Mouse (Mus musculus) adrenal gland, adult 10 weeks (tissue): ENCODE measurements around the gene Tmem150a. TPM values are rescaled to one million over a fixed set of nuclear protein-coding genes. Genes with fewer than 3 reads are reported as not detected.

ENCODE experiments used
- polyA plus RNA-seq: library from polyadenylated mRNA; stranded (reverse); fragments of 350-450 nt; fragmentation: Illumina TruSeq; extraction: RNeasy Lipid Tissue Mini Kit (QIAGEN cat#74804); gene quantifications from one replicate; pipeline ENCODE4 v1.2.3, GENCODE M21; 2014; ENCODE audit warnings: low read depth, low replicate concordance

Tmem150a gene
- 1.2 TPM for polyA plus RNA-seq

DNA sequence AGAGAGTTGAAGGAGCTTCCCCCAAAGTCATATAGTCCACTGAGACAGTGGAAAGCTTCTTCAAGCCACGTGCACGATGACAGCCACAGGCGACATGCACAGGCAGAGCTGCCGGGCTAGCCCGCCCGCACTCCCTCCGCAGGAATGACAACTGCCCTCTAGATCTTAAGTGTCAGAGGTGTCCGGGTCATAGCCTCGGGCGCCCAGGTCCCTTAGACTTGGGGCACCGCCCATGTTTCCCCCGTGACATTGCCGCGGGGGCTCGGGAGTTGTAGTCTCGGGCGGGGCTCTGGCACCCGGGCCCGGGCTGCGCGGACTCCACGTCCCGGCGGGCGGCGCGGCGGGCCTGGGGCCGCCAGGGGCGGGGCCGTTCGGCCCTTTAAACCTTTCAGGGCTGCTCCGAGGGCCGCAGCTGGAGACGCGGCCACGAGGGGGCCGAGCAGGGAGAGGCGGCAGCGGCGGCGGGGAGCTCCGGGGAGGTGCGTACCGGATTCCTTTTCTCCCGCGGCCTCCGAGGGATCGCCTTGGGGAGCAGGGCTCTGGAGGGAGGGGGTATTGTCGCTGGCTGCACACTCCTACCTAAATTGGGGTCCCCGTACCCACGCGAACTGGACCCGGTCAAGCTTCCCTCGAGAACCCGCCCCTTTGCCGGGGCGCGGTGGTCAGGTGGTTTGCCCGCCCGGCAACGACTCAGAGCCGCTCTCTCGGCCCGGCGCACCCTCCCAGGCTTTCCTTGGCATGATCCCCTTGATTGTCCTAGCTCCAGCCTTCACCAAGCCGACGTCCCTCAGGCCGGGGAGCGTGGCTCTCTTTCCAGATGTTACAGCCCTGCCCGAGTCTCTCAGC lies at the start of gene Tmem150a:
TSS of gene Tmem150a (plus strand) at position 382 of the 846 bp plus-strand sequence.

DNA sequence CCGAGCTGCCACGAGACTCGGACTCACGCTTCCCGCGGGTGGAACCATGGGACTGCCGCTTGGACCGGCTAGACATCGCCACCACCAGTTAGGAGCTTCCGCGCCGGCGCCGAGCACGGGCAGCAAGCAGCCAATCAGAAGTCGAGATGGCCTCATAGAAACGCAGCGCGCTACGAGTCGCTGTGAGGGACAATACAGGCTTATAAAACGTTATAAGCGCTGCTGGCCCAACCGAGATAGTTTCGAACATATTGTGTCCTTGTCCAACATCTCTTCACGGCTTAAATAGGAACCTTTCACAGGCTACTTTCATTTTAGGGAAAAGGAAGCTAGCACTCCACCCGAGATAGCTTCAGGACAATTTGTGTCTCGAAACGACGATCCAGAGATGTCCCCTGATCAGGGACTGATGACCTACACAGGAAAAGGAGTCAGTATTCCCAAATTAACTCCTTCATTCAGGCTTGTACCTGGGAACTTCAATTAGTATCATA lies 10.1 kb upstream of the Tmem150a start, which contains the start of gene Usp39:
TSS of gene Usp39 (minus strand) at position 111 of the 494 bp plus-strand sequence.

DNA sequence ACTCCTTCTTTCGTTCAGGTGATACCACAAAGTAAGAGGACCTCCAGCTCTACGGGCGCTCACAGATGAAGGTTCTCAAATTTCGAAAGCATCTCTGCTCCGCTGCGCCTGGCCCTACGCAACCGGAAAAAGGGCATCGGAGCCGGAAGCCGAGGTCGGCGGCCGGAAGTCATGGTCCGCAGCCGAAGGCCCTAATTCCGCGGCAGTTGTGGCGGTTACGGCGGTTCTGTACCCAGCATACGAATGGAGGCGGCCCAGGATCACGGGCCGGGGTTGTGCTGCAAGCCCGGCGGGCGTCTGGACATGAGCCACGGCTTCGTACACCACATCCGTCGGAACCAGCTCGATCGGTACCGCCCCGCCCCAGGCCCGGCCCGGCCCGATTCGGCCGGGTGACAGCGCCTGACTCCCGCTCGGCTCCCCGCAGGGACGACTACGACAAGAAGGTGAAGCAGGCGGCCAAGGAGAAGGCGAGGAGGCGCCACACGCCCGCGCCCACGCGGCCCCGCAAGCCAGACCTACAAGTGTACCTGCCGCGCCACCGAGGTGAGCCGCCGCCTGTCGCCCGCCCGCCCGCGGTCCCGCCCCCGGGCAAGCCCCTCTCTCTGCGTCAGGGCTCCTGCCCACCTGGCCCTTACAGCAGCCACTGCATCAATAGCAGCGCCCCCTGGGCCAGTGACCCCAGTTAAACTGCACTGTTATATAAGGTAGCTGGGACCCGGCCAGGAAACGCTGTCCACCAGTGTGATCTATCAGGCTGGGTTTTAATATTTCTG lies 7.9 kb upstream of the Tmem150a start, which contains the start of gene 0610030E20Rik:
TSS of gene 0610030E20Rik (plus strand) at position 152 of the 776 bp plus-strand sequence.

DNA sequence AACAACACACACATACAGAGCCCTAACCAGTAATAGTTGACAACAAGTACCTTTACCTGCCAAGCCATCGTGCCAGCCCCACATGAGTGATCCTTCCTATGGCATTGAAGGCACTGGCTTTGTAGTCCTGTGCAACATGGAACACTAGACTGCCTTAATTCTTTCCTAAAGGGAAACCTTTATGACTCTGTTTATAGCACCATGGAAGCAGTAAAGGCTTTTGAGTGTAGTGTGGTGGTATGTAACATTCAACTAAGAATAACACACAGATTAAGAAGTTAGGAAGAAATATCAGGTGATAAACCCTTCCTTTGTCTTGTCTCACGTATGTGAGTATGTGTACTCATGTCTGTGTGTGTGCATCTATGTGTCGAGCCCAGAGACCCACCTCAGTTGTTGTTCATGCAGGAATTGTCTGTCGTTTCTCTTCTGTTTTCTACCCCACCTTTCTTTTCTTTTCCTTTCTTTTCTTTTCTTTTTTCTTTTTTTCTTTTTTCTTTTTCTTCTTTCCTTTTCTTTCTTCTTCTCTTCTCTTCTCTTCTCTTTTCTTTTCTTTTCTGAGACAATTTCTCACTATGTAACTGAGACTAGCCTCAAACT lies 11.7 kb downstream of the Tmem150a start, which contains the start of gene Rnf181:
TSS of gene Rnf181 (minus strand) at position 113 of the 600 bp plus-strand sequence.

DNA sequence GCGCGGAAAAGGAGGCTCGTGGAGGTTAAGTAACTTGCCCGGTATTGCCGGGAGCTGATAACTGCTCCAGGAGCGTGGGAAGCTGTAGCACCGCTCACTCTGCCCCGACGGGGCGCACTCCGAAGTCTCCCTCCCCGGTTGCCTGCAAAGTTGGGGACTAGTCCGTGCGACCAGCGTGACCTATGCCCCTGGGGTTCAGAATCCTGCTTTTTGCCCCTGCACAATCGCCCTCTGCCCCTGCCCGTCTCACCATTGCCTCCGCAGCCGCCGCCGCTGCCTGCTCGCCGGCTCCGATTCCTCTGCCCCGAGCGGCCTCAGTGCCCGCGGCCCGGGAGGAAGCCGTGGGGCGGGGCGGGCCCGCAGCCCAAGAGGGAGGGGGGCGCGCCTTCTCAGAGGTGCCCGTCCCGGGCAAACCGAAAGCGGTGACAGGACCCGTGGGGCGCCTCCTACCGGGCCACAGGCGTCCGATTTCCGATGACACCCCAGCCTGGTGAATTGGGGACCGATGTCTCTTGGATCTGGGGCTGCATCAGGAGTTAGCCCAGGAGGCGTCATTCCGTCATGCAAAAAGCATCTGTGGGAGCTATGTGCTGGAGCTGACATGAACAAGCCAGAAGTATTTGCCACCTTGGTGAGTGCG lies 25.0 kb downstream of the Tmem150a start, which contains the start of gene Vamp5:
TSS of gene Vamp5 (minus strand) at position 338 of the 640 bp plus-strand sequence.

DNA sequence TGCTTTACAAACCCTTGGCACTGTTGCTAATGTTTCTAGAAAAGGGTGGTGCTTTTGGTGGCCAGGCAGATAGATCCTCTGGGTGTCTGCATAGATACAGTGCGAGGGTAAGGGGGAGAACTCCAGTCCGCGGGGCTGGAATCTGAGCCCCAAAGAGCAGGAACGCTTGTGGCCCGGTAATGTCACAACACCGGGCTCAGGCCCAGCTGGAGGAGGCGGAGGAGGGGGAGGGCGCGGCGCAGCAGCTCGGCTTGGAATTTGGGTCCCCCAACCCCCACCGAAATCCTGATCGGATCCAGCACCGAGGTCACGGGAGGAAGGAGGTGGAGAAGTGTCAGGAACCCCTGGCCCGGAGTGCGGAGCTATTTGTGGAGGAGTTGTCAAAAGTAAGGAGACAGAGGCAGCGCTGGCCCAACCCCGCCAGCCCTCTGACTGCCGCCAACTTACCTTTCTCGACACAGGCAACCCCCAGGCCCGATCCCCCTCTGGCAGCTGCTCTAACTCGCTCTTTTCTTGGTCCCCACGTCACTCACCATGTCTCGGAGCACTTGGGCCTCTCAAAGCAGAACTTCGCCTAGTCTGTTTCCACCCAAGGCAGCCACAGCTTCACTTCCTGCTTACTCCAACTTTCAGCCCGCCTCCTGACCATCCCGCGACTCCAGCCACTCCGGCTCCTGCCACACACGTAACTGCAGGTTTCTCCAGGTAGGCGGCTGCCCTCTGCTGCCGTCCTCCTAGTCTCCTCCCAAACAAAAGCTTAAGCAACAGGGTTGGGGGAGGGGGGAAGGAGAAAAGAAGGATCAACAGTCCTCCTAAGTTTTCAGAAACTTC lies 34.9 kb downstream of the Tmem150a start, which contains the start of gene Vamp8:
TSS of gene Vamp8 (minus strand) at position 763 of the 831 bp plus-strand sequence.

Other genes starting within 250 kb of the Tmem150a start
- not detected for gene Atoh8, start 119.9 kb upstream of the Tmem150a start, polyA plus RNA-seq
- gene Sftpb, start 50.8 kb upstream of the Tmem150a start, polyA plus RNA-seq: not detected
- gene Usp39, start 10.3 kb upstream of the Tmem150a start, polyA plus RNA-seq: 60.0 TPM
- gene 0610030E20Rik, start 8.1 kb upstream of the Tmem150a start, polyA plus RNA-seq: 34.3 TPM
- gene Rnf181, start 11.5 kb downstream of the Tmem150a start, polyA plus RNA-seq: 632 TPM
- 0.99 TPM for gene Vamp5, start 25.0 kb downstream of the Tmem150a start, polyA plus RNA-seq
- gene Vamp8, start 35.3 kb downstream of the Tmem150a start, polyA plus RNA-seq: 47.5 TPM
- 31.0 TPM for gene Ggcx, start 58.9 kb downstream of the Tmem150a start, polyA plus RNA-seq
- gene Mat2a, start 84.1 kb downstream of the Tmem150a start, polyA plus RNA-seq: 635 TPM
- gene Sh2d6, start 166.3 kb downstream of the Tmem150a start, polyA plus RNA-seq: not detected
- 2.0 TPM for gene Capg, start 188.9 kb downstream of the Tmem150a start, polyA plus RNA-seq
- gene Elmod3, start 243.0 kb downstream of the Tmem150a start, polyA plus RNA-seq: 10.3 TPM
- gene Retsat, start 243.0 kb downstream of the Tmem150a start, polyA plus RNA-seq: 30.5 TPM